Mouse (Mus musculus): ENCODE data around the gene Ranbp10. TPM values are rescaled to one million over a fixed set of nuclear protein-coding genes. Genes with fewer than 3 reads are reported as not detected.

Ranbp10 gene
- polyA plus RNA-seq (2016; fragmentation: Nextera tagmentation; extraction: Ambion mirVana) = 15.0 and 15.1 TPM in 2 replicates

DNA sequence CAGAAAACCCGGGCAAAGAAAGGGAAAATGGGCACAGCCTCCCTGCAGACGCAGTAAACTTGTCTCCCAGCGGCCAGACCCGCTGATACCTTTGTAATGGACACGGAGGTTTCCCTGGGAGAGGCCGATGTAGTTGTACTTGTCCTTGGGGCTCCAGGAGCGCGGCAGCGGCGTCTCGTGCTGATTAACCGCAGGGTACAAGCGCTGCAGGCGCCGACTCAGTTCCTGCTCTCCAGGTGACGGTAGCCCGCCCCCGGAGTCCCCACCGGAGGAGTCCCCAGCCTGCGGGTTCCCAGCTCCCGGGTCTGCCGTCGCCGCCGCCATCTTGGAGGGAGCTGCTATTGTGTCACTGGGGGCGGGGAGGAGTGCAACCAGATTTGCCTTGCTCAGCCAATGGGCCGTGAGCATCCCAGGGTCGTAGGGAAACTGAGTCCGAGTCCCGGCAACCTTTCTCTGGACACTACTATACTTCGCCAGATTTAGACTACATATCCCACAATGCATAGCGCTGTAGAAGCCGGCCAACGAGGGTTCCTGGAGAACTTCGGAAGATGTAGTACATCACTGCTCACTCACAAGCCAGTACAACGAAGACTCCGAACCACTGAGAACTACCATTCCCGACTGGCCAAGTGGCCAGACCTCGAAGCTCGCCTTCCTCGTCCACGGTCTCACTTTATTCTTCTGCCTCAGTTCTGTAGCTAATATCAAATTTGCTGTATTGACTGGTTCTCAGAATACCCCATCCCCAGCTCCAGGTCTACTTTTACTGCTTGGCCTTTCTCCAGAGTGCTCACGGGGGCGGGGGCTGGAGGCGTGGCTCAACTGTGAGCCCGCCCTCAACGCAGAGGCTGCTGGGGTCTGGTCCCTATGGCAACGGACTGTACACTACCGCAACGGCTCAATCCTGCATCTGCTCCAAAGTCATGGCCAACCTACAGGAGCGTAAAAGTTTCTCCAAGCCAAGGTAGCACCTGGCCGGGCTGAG, at the start of gene Ranbp10, which contains the start of gene Tsnaxip1:
Gene Ranbp10 (minus strand): TSS at position 490 of the 988 bp plus-strand sequence.
Gene Tsnaxip1 (plus strand): TSS at position 871 of the 988 bp plus-strand sequence.
- Histone ChIP-seq H3K4me3 (peak within 1 kb of the TSS; percentile 77), H3K27ac (replicated peaks) (peak within 1 kb of the TSS; percentile 68), H3K9ac (replicated peaks) (peak within 1 kb of the TSS; percentile 84), H3K4me1 (peaks cover 22% of the 10 kb centered on the region), H3K9me3 (no peaks in the 10 kb centered on the region), H3K4me2 (replicated peaks) (peak within 1 kb of the TSS; percentile 97), H3K36me3 (peaks cover 23% of the 10 kb centered on the region), H3K27me3 (no peaks in the 10 kb centered on the region)
- under 1% methylated on average over 52 of the region's 52 CpGs for WGBS
- ATAC-seq (ENCODE audit: low FRiP score, low read depth) = peak; percentile 99

DNA sequence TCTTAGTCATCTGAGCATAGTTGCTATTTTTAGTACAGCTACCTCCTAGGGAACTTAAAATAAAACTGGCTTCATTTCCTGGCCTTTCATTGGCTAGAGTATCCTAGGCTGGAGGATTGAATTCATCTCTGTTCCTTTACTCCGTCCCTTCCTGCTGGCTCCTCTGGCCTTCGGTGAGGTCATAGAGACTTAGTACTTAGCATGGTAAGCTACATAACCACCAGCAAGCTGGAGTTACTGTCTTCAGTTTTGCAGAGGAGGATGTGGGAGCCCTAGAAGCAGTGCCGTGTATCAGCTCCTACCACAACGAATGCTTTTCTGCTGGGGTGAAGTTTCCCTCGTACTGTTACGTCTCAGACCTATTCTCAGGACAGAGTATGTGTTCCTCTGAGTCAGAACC, 47.2 kb upstream of the Ranbp10 start:
- Histone ChIP-seq H3K4me2 (replicated peaks) (no peak overlapping the region), H3K27me3 (no peaks in the 10 kb centered on the region), H3K27ac (replicated peaks) (no peak overlapping the region), H3K4me3 (no peak overlapping the region), H3K36me3 (peaks cover 77% of the 10 kb centered on the region), H3K9ac (replicated peaks) (no peak overlapping the region), H3K9me3 (no peaks in the 10 kb centered on the region), H3K4me1 (no peaks in the 10 kb centered on the region)
- WGBS = 88% methylated on average over 6 of the region's 6 CpGs
- no peak for ATAC-seq (ENCODE audit: low FRiP score, low read depth)

DNA sequence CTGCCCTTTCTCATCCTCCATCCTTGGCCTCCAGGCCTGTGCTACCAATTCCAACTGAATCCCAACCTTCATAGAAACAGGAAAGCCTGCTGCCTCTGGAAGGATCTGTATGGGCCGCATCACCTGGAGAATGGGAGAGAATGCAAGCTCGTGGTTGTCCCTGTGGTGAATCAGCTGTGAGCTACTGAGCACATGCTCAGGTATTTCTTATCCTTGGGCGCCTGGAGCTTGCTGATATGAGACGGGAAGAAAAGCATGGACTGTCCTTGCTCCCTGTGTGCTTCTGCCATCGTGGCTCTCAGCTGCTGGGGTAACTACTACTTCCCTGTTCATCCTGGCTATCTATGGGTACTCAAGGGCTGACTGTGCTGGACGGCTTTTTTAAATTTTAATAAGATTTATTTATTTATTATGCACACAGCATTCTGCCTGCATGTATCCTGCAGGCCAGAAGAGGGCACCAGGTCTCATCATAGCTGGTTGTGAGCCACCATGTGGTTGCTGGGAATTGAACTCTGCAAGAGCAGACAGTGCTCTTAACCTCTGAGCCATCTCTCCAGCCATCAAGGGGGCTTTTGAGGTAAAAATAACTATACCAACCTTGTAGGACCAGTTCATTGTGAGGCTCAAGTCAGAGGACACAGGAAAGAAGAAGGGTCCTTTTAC, 39.3 kb upstream of the Ranbp10 start:
- no peak overlapping the region for H3K4me3 ChIP-seq
- WGBS = 88% methylated on average over 6 of the region's 6 CpGs
- peaks cover 19% of the 10 kb centered on the region for H3K4me1 ChIP-seq
- H3K36me3 ChIP-seq = peaks cover 54% of the 10 kb centered on the region
- no peaks in the 10 kb centered on the region for H3K9me3 ChIP-seq
- no peaks in the 10 kb centered on the region for H3K27me3 ChIP-seq
- no peak for ATAC-seq (ENCODE audit: low FRiP score, low read depth)
- H3K9ac ChIP-seq (replicated peaks) = no peak overlapping the region
- no peak overlapping the region for H3K27ac ChIP-seq (replicated peaks)
- no peak overlapping the region for H3K4me2 ChIP-seq (replicated peaks)

DNA sequence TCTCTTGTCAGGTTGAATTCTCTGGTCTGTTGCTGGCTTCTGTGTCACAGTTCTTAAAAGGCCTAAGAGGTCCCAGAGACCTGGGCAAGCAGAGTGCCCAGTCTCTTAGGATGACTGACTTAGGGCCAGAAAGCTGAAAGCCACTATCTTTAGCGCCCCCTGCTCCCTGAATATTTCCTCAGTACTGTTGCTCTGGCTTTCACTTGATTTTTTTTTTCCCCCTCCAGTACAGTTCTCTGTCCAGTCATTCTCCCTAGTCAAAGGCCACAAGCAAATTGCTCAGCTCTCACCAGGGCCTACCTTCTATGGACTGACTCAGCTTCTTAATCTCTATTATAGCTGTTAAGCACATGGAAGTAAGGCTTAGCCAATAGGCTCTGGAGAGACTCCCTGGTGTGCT, 34.8 kb upstream of the Ranbp10 start:
- peaks cover 26% of the 10 kb centered on the region for H3K36me3 ChIP-seq
- peak overlapping the region; percentile 85 for H3K4me2 ChIP-seq (replicated peaks)
- 4% methylated on average over 1 of the region's 1 CpGs for WGBS
- no peak overlapping the region for H3K27ac ChIP-seq (replicated peaks)
- peak overlapping the region; percentile 90 for H3K9ac ChIP-seq (replicated peaks)
- H3K4me1 ChIP-seq = peaks cover 54% of the 10 kb centered on the region
- peak overlapping the region; percentile 82 for H3K4me3 ChIP-seq
- H3K27me3 ChIP-seq = no peaks in the 10 kb centered on the region
- ATAC-seq (ENCODE audit: low FRiP score, low read depth) = no peak
- H3K9me3 ChIP-seq = no peaks in the 10 kb centered on the region

DNA sequence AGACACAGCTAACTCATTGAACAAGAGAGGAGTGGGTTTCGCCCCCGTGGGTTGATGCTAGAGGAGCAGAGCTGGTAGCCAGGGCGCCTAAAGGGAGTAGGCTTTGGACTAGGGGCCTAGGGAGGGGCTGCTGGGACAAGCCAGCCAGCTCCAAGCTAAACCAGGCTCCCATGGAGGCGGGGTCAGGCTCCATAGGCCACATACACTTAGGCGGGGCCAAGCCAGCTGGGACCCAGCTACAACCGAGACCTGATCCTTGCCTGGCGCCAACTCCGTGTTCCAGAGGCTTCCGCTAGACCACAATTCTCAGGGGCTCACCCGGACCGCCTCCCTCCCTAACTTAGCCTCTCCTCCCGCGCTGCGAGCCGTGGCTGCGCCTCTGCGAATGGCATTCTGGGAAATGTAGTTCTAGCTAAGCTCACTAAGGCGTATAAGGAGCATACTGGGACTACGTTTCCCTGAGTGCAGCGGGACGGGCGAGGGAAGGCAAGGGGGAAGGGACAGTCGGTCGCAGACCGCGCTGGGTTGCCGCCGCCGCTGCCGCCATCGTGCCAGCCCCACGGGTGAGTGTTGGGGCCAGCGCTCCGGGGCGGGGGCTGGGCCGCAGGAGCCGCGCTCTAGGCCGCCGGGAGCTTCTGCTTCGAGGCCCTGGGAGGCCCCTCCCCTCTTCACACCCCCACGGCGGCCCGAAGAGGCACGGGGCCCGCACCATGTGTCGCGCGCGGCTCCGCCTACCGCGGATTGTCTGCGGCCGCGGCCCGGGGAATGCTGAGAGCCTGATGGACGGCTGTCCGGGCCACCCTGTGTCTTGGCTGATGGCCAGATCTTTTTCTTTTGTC, 33.2 kb upstream of the Ranbp10 start, which contains the start of gene Nutf2:
Gene Nutf2 (plus strand): TSS at position 438 of the 839 bp plus-strand sequence.
- Histone ChIP-seq H3K36me3 (peaks cover 13% of the 10 kb centered on the region), H3K9me3 (no peaks in the 10 kb centered on the region), H3K4me3 (peak within 1 kb of the TSS; percentile 82), H3K9ac (replicated peaks) (peak within 1 kb of the TSS; percentile 90), H3K27ac (replicated peaks) (peak within 1 kb of the TSS; percentile 88), H3K4me1 (peaks cover 69% of the 10 kb centered on the region), H3K4me2 (replicated peaks) (peak within 1 kb of the TSS; percentile 85), H3K27me3 (no peaks in the 10 kb centered on the region)
- ATAC-seq (ENCODE audit: low FRiP score, low read depth) = peak; percentile 97
- under 1% methylated on average over 54 of the region's 59 CpGs for WGBS

DNA sequence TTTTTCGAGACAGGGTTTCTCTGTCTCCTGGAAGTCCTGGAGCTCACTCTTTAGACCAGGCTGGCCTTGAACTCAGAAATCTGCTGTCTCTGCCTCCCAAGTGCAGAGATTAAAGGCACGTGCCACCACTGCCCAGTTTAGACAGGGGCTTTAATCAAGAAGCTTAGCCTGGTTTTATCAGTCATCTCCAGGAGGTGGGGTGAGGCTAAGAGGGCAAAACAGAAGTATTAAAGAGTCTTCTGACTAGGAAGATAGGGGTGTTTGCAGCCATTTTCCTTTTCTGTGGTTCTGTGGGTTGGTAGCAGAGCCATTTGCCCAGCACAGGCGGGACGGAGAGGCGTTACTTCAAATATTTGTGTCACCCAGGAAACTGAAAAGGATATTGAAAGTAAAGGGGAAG, 32.2 kb upstream of the Ranbp10 start:
- no peak overlapping the region for H3K9ac ChIP-seq (replicated peaks)
- H3K9me3 ChIP-seq = no peaks in the 10 kb centered on the region
- H3K27ac ChIP-seq (replicated peaks) = peak overlapping the region; percentile 88
- no peak overlapping the region for H3K4me3 ChIP-seq
- peaks cover 13% of the 10 kb centered on the region for H3K36me3 ChIP-seq
- ATAC-seq (ENCODE audit: low FRiP score, low read depth) = no peak
- H3K27me3 ChIP-seq = no peaks in the 10 kb centered on the region
- H3K4me1 ChIP-seq = peaks cover 69% of the 10 kb centered on the region
- peak overlapping the region; percentile 85; the same call in 1 of the 2 replicates for H3K4me2 ChIP-seq (replicated peaks)
- WGBS = 81% methylated on average over 5 of the region's 5 CpGs

DNA sequence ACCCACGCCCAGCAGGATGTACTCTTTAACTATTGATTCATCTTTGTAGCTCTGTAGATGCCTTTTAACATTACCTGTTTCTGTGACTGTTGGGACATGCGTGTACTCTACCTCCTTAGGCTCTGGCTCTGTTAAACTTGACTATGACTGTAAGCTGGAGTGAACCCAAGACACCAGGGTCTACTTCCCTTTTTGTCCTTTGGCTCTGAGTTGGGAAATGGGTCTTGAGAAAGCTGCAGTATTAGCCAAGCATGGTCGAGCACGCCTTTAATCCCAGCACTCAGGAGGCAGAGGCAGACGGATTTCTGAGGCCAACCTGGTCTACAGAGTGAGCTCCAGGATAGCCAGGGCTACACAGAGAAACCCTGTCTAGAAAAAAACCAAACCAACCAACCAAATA, 31.3 kb upstream of the Ranbp10 start:
- Histone ChIP-seq H3K9ac (replicated peaks) (no peak overlapping the region), H3K4me1 (peaks cover 65% of the 10 kb centered on the region), H3K27me3 (no peaks in the 10 kb centered on the region), H3K4me3 (no peak overlapping the region), H3K27ac (replicated peaks) (no peak overlapping the region), H3K9me3 (no peaks in the 10 kb centered on the region), H3K36me3 (peaks cover 13% of the 10 kb centered on the region), H3K4me2 (replicated peaks) (no peak overlapping the region)
- 82% methylated on average over 5 of the region's 5 CpGs for WGBS
- ATAC-seq (ENCODE audit: low FRiP score, low read depth) = no peak

DNA sequence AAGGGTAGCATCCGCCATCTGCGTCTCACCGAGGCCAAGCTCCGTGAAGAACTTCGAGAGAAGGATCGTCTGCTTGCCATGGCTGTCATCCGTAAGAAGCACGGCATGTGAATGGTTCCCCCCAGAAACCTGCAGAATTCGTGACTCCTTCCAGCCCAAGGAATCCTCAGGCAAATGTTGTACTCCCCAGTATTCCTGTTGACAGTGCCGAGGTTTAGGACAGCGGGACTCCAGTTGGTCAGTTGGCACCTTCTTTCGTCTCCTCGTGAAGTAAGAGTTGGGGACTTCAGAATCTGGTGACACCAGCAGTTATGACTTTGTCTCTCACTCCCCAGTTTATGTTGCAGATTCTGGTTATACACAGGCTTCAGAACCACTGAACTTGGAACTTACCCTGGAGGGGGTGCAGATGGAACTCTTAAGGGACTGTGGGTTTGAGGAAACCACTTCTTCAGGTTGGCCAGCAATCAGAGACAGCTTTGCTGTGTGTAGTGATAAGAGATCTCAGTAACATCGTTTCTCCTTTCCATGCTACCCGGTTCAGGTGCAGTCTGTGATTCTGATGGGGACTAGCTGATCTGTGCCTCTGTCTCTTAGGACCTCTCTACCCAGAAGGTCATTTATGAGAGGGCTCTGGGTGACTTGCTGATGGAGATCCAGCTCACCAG, 29.2 kb upstream of the Ranbp10 start:
- Histone ChIP-seq H3K27ac (replicated peaks) (peak overlapping the region; percentile 83), H3K4me3 (peak overlapping the region; percentile 79), H3K4me2 (replicated peaks) (peak overlapping the region; percentile 97), H3K4me1 (peaks cover 48% of the 10 kb centered on the region), H3K36me3 (peaks cover 13% of the 10 kb centered on the region; the same call in 1 of the 2 replicates), H3K9me3 (no peaks in the 10 kb centered on the region), H3K27me3 (no peaks in the 10 kb centered on the region), H3K9ac (replicated peaks) (peak overlapping the region; percentile 86)
- 24% methylated on average over 15 of the region's 15 CpGs for WGBS
- ATAC-seq (ENCODE audit: low FRiP score, low read depth) = no peak

DNA sequence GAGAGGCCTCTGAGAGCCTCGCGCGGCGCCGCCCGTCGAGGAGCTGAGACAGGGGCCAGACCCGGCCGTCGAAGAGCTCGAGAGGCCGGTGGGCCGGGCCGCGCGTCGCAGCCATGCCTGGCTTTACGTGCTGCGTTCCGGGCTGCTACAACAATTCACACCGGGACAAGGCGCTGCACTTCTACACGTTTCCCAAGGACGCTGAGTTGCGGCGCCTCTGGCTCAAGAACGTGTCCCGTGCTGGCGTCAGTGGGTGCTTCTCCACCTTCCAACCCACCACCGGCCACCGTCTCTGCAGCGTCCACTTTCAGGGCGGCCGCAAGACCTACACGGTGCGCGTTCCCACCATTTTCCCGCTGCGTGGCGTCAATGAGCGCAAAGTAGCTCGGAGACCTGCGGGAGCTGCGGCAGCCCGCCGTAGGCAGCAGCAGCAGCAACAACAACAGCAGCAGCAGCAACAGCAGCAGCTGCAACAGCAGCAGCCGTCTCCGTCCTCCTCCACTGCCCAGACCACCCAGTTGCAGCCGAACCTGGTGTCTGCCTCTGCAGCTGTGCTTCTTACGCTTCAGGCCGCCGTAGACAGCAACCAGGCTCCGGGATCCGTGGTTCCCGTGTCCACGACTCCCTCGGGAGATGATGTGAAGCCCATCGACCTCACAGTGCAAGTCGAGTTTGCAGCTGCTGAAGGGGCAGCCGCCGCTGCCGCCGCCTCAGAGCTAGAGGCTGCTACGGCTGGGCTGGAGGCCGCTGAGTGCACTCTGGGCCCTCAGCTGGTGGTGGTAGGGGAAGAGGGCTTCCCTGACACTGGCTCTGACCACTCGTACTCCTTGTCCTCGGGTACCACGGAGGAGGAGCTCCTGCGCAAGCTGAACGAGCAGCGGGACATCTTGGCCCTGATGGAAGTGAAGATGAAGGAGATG, 28.4 kb upstream of the Ranbp10 start:
- Histone ChIP-seq H3K9ac (replicated peaks) (peak overlapping the region; percentile 86), H3K4me2 (replicated peaks) (peak overlapping the region; percentile 97), H3K9me3 (no peaks in the 10 kb centered on the region), H3K36me3 (peaks cover 13% of the 10 kb centered on the region; the same call in 1 of the 2 replicates), H3K4me3 (peak overlapping the region; percentile 79), H3K4me1 (peaks cover 50% of the 10 kb centered on the region), H3K27me3 (no peaks in the 10 kb centered on the region), H3K27ac (replicated peaks) (peak overlapping the region; percentile 83)
- peak; percentile 20 for ATAC-seq (ENCODE audit: low FRiP score, low read depth)
- WGBS = under 1% methylated on average over 71 of the region's 71 CpGs

DNA sequence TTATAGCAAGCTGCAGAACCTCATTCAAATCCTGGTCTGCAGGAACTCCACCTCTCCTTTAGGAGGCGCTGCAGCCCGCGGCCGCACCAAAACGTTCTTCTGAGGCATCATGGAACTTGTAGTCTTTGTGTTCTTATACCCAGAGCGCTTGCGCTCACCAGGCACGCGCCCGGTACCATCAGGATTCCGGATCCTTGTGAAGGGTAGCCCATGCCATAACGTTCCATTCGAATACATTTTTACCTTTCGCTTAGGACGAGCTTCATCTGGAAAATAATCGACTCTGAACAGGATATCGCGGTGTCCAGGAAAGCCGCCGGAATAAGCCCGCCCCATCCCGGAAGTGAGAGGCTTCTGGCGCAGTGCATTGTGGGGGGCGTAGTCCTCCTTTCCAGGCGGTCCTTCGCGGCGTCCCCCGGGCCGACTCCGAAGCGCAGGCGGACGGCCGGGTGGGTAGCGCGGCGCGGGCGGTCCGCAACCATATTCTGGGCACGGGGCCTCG, 27.6 kb upstream of the Ranbp10 start, which contains the start of gene Thap11:
Gene Thap11 (plus strand): TSS at position 418 of the 502 bp plus-strand sequence.
- peak; percentile 88 for ATAC-seq (ENCODE audit: low FRiP score, low read depth)
- under 1% methylated on average over 41 of the region's 43 CpGs for WGBS
- Histone ChIP-seq H3K4me1 (peaks cover 49% of the 10 kb centered on the region), H3K36me3 (peaks cover 13% of the 10 kb centered on the region; the same call in 1 of the 2 replicates), H3K9me3 (no peaks in the 10 kb centered on the region), H3K27ac (replicated peaks) (peak within 1 kb of the TSS; percentile 83), H3K27me3 (no peaks in the 10 kb centered on the region), H3K4me3 (peak within 1 kb of the TSS; percentile 79), H3K4me2 (replicated peaks) (peak within 1 kb of the TSS; percentile 97), H3K9ac (replicated peaks) (peak within 1 kb of the TSS; percentile 86)

Data from midbrain, embryonic 12.5 days (tissue).